Mouse (Mus musculus) 3134 (cell line): ENCODE results near the gene Speg.
A peak's percentile ranks its signal among the peaks of the same experiment; 100 is the strongest.

Experiments used
- DNase-seq: peaks from one replicate; pipeline ENCODE4 v3.0.0-alpha.2; 2011; ENCODE audit warnings: low spot score; ENCODE audit not compliant: insufficient read length; ENCODE audit errors: extremely low read depth

Speg gene

DNA sequence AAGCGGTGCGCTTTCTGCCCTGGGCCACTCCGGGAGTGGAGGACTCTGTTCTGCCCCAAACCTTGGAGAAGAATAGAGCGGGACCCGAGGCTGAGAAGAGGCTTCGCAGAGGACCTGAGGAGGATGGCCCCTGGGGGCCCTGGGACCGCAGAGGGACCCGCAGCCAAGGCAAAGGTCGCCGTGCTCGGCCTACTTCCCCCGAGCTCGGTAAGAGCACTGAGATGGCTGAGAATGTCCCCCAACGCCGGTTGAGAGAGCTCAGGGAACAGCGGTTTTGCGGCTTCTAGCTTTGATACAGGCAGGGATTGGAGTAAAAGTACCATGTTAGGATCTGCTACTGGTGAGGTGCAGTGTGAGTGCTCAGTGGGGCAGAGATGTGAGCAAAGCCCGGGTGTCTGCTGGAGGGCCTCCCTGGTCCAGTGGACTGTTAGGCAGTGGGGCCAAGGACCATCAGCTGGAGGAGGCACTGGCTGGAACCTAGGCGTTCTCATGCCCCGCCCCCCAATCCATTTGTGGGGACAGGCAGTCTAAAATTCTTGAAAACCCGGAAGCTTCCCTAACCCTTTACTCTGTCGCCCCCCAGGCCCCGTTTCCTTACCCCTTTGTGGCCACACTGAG is 13.9 kb downstream of the Speg start:
- no peak for DNase-seq

- peak; percentile 83 for DNase-seq
Measured at GRCm38 (mm10) chr1:75393139-75393538, 18.0 kb downstream of the Speg start.

DNA sequence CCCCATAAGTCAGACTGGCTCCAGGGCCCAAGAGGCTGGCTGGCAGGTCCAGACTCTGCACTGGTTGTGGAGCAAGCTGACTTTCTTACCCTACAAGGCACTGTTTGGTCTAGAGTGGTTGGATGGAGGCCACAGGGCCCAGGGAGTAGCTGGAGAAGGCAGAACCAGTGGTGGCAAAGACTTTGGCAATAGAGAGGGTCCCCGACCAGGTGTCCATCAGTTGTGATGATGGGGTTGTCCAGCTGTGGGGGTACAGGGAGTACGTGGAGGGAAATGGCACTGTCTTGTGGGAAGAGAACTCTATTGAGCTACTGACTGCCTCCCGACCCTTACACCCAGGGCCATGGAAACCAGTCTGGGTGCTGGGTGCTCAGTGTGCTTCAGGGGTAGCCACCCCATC is 18.7 kb downstream of the Speg start:
- DNase-seq = no peak

- peak; percentile 87 for DNase-seq
Measured at GRCm38 (mm10) chr1:75398761-75399402, 23.8 kb downstream of the Speg start.

DNA sequence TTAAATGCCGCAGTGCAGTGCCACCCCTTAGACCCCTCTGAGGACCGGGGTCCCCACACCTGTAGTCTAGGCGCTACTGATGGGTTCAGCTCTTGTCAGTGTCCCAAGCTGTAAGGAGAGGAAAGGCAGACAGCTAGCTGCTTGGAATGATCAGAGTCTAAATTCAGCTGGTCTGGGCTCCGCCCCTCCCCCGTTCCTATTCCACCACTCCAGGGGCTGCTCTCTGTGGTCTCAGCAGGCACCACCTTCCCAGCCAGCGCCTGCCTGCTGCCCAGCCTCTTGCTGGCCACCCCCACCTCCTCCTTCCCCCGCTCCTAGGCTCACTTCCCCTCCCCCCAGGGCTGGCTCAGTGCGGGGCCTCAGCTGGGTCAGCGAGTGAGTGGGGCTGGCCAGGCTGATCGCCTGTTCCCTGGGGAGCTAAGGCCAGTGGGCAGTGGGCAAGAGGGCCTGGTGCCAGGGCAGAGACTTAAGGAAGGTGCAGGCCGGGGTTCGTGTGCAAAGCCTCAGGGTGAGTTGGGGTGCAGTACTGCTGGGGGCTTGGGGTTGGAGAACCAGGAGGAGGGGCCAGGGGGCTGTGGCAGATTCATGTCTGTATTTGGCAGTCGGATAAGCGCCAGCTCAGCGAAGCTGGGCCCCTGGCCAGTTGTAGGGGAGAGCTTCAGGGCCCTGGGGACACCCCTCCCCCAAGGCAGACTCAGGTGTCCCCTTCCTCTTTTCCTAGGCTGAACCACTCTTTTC is 24.8 kb downstream of the Speg start:
- DNase-seq = peak; percentile 93

DNA sequence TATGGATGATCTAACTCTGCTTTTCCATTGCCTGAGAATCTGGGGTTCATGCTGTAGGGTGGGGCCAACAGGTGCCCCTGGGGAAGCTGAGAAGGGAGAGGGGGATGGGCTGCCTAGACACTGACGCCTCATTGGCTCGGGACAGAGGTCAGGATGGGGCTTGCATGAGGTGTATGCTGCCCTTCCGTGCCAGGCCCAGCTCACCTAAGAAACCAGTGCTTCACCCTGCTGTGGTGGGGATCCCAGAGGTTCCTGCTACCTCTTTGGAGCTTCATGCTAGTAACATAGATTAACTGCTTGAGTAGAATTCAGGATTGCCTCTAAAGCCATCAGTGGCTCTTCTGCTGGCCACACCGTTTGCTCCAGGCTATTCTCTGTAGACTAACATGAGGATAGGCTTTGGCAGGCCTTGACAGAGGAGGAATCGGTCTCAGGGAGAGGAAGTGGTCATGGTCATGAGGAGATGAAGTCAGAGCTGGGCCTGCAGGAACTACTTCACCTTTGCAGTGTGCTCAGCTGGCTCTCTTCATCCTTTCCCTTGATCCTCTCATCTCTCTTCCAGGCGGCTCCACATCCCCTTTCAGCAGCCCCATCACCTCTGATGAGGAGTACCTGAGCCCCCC is 25.5 kb downstream of the Speg start:
- no peak for DNase-seq

GRCm38 (mm10) chr1:75405547-75405946 is 30.4 kb downstream of the Speg start:
- no peak for DNase-seq

DNA sequence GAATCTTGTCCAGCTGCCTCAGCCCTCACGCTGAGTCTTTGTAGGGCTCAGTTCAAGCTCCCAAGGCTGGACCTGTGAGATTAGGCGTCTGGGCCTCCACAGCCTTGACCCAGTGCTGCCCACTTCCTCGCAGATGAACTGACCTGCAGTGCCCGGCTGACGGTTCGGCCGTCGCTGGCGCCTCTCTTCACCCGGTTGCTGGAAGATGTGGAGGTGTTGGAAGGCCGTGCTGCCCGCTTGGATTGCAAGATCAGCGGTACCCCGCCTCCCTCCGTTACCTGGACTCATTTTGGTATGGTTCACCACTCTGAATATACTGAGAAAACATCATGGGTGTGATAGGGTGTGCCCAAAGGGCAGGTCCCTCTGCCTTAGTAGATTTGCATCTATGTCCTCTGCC is 31.1 kb downstream of the Speg start:
- no peak for DNase-seq

DNA sequence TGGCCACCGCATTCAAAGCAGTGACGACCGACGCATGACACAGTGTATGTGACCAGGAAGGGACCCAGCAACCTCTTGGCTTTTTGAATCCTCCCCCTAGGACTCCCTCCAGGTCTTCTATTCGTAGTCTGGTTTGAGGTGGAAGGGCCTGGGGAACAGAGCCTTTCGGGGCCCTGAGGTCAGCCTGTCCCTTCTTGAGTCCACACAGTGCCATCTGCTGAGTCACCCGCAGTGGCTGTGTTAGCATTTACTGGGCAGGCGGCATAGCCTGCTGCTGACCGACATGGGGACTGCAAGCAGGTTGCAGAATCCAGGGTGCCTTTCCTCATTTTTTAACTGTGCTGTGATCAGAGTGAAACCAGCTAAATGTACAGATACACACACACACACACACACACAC is 32.0 kb downstream of the Speg start:
- DNase-seq = no peak

GRCm38 (mm10) chr1:75408210-75408609 is 33.1 kb downstream of the Speg start:
- no peak for DNase-seq

DNA sequence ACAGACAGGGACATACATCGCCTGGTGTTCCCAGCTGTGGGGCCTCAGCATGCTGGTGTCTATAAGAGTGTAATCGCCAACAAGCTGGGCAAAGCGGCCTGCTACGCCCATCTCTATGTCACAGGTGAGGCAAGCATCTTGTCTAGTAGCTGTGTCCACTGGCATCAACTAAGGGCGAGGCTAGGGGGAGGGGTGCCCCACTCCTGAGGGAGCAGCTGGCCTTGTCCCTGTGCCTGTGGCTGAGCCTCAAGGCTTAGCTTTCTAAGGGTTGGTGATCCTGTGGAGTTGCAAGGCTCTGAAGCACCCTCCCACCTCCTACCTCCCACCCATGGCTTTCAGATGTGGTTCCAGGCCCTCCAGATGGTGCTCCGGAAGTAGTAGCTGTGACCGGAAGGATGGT is 34.9 kb downstream of the Speg start:
- no peak for DNase-seq

- DNase-seq = no peak
Measured at GRCm38 (mm10) chr1:75412196-75412595, 37.1 kb downstream of the Speg start.

- no peak for DNase-seq
Measured at GRCm38 (mm10) chr1:75413749-75414148, 38.7 kb downstream of the Speg start.

- DNase-seq = no peak
Measured at GRCm38 (mm10) chr1:75421794-75422193, 46.7 kb downstream of the Speg start.

GRCm38 (mm10) chr1:75422216-75422822 is 47.2 kb downstream of the Speg start:
- DNase-seq = no peak

GRCm38 (mm10) chr1:75422823-75423471 is 47.9 kb downstream of the Speg start:
- DNase-seq = no peak

DNA sequence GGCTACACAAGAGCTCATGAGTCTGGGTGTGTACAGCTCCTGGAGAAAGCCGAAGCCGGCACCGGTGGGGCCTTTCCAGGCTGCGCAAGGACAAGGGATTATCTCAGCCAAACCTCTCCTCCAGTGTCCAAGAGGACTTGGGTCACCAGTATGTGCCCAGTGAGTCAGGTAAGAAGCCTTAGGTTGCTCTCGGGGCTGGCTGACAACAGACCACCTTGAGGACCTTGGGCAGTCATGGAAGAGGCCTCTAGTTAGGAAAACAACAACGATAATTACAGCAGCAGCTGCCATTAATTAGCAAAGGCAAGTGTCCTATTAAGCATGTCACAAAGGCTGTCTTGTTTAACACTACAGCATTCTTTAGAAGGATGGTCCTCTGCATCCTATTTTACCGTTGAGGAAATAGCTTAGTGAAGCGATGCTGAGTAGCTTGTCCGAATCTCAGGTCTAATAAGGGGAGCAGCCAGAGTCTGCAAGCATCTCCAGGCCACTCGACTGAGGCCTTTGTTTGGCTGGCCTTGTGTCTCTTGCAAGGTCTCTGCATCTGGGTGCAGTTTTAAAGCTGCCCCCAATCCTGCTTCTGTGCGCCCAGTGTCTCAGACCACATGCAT is 48.8 kb downstream of the Speg start:
- no peak for DNase-seq

- DNase-seq = no peak
Measured at GRCm38 (mm10) chr1:75425796-75426471, 50.8 kb downstream of the Speg start.

- DNase-seq = peak; percentile 80
Measured at GRCm38 (mm10) chr1:75435475-75436328, 60.6 kb downstream of the Speg start, which contains the start of gene Gmppa. TSS of gene Gmppa (plus strand) at chr1:75435930.
